Mouse (Mus musculus): ENCODE results near the gene Otud7b. TPM values are rescaled to one million over a fixed set of nuclear protein-coding genes. Genes with fewer than 3 reads are reported as not detected.

The Otud7b gene
- total RNA-seq, 2 experiments from 2014 or later, result 3.0 to 4.9 TPM

- peak; percentile 52 for ATAC-seq (replicated peaks; ENCODE audit: poor library complexity)
These were observed 21.4 kb upstream of the Otud7b start for GRCm38 (mm10) chr3:96082714-96083508.

GRCm38 (mm10) chr3:96084146-96084755 is 20.1 kb upstream of the Otud7b start:
- no peak for ATAC-seq (replicated peaks; ENCODE audit: poor library complexity)

- ATAC-seq (replicated peaks; ENCODE audit: poor library complexity), result no peak
These were observed 17.1 kb upstream of the Otud7b start for GRCm38 (mm10) chr3:96087219-96087618.

DNA sequence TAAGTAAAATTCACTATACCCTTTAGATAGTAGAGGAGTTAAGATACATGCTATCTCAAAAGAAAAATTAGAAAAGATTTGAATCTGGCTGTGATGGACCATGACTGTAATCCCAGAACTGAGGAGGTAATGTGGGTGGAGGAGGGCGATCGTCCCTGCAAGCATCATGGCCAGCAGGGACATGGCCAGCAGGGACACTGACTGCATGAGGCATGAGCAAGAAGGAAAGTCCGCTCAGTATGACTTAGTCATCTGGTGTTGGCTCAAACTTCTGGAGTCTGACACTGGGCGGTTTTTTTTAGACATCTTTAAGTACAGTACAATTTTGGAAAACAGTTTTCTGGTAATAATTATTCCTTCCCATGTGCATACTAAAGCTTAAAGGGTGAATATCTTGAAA is 16.5 kb upstream of the Otud7b start:
- ATAC-seq (replicated peaks; ENCODE audit: poor library complexity), result no peak

- ATAC-seq (replicated peaks; ENCODE audit: poor library complexity), result peak; percentile 85
These were observed 14.3 kb upstream of the Otud7b start for GRCm38 (mm10) chr3:96089882-96090489.

DNA sequence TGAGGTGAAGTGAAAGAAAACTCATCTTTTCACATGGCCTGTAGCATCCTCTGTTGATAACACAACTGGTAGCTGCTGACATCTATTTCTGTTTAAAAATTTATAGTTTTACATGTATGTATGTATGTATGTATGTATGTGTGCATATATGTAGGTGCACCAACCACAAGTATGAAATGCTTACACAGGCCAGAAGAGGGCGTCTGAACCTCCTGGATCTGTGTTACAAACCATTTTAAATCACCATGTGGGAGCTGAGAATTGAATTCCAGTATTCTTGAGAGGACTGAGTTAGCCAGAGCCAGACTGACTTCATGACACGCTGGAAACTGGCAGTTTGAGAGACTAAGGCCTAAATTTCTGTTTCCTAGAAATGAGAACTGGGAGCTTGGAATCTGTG is 13.2 kb upstream of the Otud7b start:
- peak; percentile 31; the same call in 1 of the 2 replicates for ATAC-seq (replicated peaks; ENCODE audit: poor library complexity)

- ATAC-seq (replicated peaks; ENCODE audit: poor library complexity), result no peak
These were observed 12.4 kb upstream of the Otud7b start for GRCm38 (mm10) chr3:96091966-96092365.

DNA sequence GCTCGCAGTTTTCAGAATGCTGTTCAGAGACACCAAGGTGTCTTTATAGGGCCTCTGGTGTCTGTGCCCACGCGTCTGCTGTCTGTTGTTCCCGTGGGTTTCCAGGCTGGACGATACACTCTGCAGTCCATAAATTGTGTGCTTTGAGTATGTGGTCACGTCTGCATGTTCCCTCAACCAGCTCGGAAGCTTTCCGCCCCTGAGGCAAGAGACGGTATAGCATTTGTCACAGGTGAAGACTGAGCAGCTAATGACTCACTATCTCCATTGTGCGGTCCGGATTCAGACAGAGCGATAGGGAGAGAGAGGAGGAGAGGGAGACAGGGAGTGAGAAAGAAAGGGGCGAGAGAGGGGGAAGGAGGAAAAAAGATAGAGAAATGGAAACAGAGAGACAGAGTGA is 10.8 kb upstream of the Otud7b start:
- ATAC-seq (replicated peaks; ENCODE audit: poor library complexity), result no peak

DNA sequence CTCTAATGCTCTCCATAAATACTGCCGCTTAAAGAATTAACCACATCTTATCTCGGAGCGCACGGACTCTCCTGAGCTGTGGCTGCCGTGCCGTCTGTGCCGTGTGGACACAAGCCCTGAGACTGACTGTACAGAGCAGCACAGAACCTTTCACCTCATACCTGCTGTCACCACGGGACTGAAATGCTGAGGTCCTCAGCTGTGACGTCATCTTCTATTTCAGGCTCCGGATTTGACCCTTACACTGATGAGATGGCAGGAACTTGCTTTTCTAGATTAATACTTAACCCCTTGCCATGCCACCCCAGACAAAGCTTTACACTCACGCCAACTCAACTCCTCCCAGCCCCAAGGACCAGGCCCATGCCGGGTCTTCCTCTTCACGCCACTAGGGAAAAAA is 10.1 kb upstream of the Otud7b start:
- no peak for ATAC-seq (replicated peaks; ENCODE audit: poor library complexity)

DNA sequence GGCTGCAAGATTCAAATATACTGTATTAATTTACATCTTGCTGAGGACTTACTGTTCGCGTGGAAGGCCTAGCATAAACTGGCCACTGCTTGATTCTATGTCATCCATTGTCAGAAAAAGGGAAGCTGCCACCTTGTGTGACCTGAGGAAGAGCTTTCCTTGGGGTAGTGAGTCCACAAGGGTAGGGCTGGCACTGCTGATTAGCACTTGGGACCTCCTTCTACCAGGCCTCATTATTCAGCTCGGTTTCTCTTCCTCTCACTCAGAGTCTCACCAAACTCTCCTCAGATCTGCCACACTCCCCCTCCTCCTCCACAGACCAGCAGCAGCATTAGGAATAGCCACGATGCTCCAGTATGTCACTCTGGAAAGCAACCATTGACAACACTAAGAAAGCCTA is 6.2 kb upstream of the Otud7b start:
- ATAC-seq (replicated peaks; ENCODE audit: poor library complexity), result 0 out of 2 replicates have a peak, but pooled peaks have one; percentile 25

GRCm38 (mm10) chr3:96098616-96099267 is 5.6 kb upstream of the Otud7b start:
- peak; percentile 58 for ATAC-seq (replicated peaks; ENCODE audit: poor library complexity)

GRCm38 (mm10) chr3:96102100-96102872 is 2.0 kb upstream of the Otud7b start:
- peak; percentile 56 for ATAC-seq (replicated peaks; ENCODE audit: poor library complexity)

- ATAC-seq (replicated peaks; ENCODE audit: poor library complexity), result no peak
These were observed 446 bp upstream of the Otud7b start for GRCm38 (mm10) chr3:96103901-96104260.

DNA sequence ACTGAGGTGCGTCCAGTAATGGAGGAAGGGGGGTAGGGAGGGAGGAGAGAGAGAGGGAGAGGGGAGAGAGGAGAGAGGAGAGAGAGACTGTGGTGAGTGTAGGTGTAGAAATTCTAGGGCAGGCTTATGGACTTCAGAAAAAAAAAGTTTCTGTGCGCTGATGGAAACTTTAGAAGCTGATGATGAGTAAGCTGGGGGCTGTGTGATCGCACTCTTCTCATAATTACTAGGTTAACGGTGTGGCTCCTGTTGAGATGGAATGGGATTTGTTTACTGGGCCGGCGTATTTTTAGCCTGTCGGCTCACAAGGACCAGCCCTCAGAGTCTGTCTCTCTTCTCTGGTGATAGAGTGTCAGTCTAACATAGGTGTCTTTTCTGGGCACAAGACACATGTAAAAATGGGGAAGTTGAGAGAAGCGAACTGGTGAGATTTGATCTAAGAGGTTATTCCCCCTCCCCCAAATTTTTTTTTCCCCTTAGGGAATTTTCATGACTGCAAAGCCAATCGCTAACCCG is 963 bp downstream of the Otud7b start:
- no peak for ATAC-seq (replicated peaks; ENCODE audit: poor library complexity)

DNA sequence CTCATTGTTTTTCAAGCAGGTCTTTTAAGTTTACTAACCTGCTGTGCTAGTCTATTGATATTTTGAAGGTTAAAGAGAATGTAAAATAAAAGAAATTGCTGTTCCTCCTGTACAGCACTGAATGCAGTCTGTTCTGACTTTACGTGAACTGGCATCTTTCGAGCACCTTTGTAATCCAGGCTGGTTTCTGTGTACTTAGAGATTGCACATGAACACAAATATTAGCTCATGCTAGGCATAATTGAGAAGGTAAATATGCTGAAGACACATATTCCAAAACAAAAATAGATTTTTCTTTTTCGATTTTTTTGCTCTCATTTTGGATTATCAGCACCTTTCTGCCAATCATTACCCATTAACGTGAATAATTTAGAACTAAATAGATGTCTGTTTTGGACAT is 1.8 kb downstream of the Otud7b start:
- no peak for ATAC-seq (replicated peaks; ENCODE audit: poor library complexity)

- no peak for ATAC-seq (replicated peaks; ENCODE audit: poor library complexity)
These were observed 4.0 kb downstream of the Otud7b start for GRCm38 (mm10) chr3:96108315-96108714.

GRCm38 (mm10) chr3:96113251-96113650 is 8.9 kb downstream of the Otud7b start:
- ATAC-seq (replicated peaks; ENCODE audit: poor library complexity), result no peak

DNA sequence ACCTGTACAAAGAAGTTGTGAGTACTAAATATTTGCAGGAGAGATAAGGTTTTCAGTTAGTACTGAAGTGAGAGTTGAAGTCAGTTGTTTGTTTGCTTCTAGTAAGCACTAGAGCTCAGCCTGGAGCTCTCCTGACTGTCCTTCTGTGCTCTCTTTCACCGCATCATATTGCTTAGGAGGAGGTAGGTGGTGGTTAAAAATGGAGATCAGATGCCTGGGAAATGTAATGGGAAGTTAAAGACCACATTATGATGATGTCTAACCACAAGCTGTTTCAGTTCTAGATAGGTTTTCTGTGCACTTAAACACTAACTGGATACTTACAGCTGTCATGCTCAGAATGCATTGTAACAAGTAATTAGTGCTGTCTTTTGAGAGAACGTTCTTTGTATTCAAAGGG is 13.8 kb downstream of the Otud7b start:
- ATAC-seq (replicated peaks; ENCODE audit: poor library complexity), result peak; percentile 73

- ATAC-seq (replicated peaks; ENCODE audit: poor library complexity), result no peak
These were observed 14.4 kb downstream of the Otud7b start for GRCm38 (mm10) chr3:96118702-96119101.

GRCm38 (mm10) chr3:96124235-96124634 is 19.9 kb downstream of the Otud7b start:
- ATAC-seq (replicated peaks; ENCODE audit: poor library complexity), result no peak

GRCm38 (mm10) chr3:96128128-96128527 is 23.8 kb downstream of the Otud7b start:
- no peak for ATAC-seq (replicated peaks; ENCODE audit: poor library complexity)

All from megakaryocyte progenitor cell, adult 5-6 weeks (primary cell).